Mouse (Mus musculus) intestine, embryonic 16.5 days (tissue): Measurements from ENCODE around the gene Surf4. TPM values are rescaled to one million over a fixed set of nuclear protein-coding genes. Genes with fewer than 3 reads are reported as not detected.

ENCODE experiments used
- ATAC-seq: fragments of 200-750 bp; cut with Nextera tagmentation; 2 replicates; pipeline ENCODE4 v1.8.0; 2017; ENCODE audit warnings: moderate TSS enrichment, moderate library complexity
- H3K27ac ChIP-seq: fragments of 300-500 bp; sonication (generic); 2 replicates; pipeline ENCODE4 v1.5.1; 2014; ENCODE audit warnings: mild to moderate bottlenecking, low read length
- H3K27me3 ChIP-seq: fragments of 300-500 bp; sonication (generic); replicated peaks from 2 replicates; pipeline ENCODE4 v1.6.1; 2014; ENCODE audit warnings: low read length, control low read depth, mixed read lengths; ENCODE audit not compliant: control insufficient read depth, insufficient read depth
- H3K36me3 ChIP-seq: fragments of 300-500 bp; sonication (generic); 2 replicates; pipeline ENCODE4 v1.6.1; 2014; ENCODE audit warnings: low read length, control low read depth; ENCODE audit not compliant: control insufficient read depth, insufficient read depth
- H3K4me1 ChIP-seq: fragments of 300-500 bp; sonication (generic); 2 replicates; pipeline ENCODE4 v1.6.1; 2014; ENCODE audit warnings: low read length, control low read depth, mixed read lengths; ENCODE audit not compliant: control insufficient read depth, insufficient read depth
- H3K4me2 ChIP-seq: fragments of 300-500 bp; sonication (generic); 2 replicates; pipeline ENCODE4 v1.6.1; 2014; ENCODE audit warnings: low read depth, low read length, control low read depth
- H3K4me3 ChIP-seq: fragments of 300-500 bp; sonication (generic); 2 replicates; pipeline ENCODE4 v1.5.1; 2014; ENCODE audit warnings: mild to moderate bottlenecking, low read length
- H3K9ac ChIP-seq: fragments of 300-500 bp; sonication (generic); 2 replicates; pipeline ENCODE4 v1.6.1; 2014; ENCODE audit warnings: low read depth, low read length
- H3K9me3 ChIP-seq: fragments of 300-500 bp; sonication (generic); 2 replicates; pipeline ENCODE4 v1.6.1; 2016; ENCODE audit warnings: low read length, control low read depth; ENCODE audit not compliant: control insufficient read depth
- WGBS: fragments of 180-500 bp; shearing (Covaris S2); extraction: QIAGEN DNeasy Blood & Tissue Kit; methylation state at CpG from one replicate; pipeline ENCODE4 v1.1.7; 2014; 5-methylcytosine and 5-hydroxymethylcytosine counted together
- polyA plus RNA-seq: library from polyadenylated mRNA; unstranded; fragments of >200 nt; fragmentation: Nextera tagmentation; extraction: Ambion mirVana; gene quantifications from 2 replicates; pipeline ENCODE4 v1.2.1, GENCODE M21; 2015

Gene Surf4
- polyA plus RNA-seq, 1 experiment from 2014 or later = 269 TPM

GRCm38 (mm10) chr2:26915927-26916728, 17.6 kb downstream of the Surf4 start, which contains the start of the genes Surf2 and Surf1:
TSS of gene Surf2 (plus strand) at chr2:26916367.
TSS of gene Surf1 (minus strand) at chr2:26916530.
- under 1% methylated on average over 47 of the region's 47 CpGs for WGBS
- peaks cover 36% of the 10 kb centered on the region for H3K4me1 ChIP-seq

GRCm38 (mm10) chr2:26914148-26914941, 19.4 kb downstream of the Surf4 start:
- Histone ChIP-seq H3K4me2 (0 out of 2 replicates have a peak overlapping the region, but pooled peaks have one; percentile 92), H3K9ac (peak overlapping the region; percentile 89; the same call in 1 of the 2 replicates), H3K27ac (no peak overlapping the region), H3K4me1 (peaks cover 36% of the 10 kb centered on the region), H3K4me3 (0 out of 2 replicates have a peak overlapping the region, but pooled peaks have one; percentile 89), H3K27me3 (no peaks in the 10 kb centered on the region), H3K36me3 (peaks cover 21% of the 10 kb centered on the region), H3K9me3 (no peaks in the 10 kb centered on the region)
- 55% methylated on average over 8 of the region's 8 CpGs for WGBS
- ATAC-seq = no peak

More at GRCm38 (mm10) chr2:26915927-26916728, 17.6 kb downstream of the Surf4 start, which contains the start of the genes Surf2 and Surf1:
- peak within 1 kb of the TSS; percentile 88 for H3K27ac ChIP-seq
- H3K27me3 ChIP-seq = no peaks in the 10 kb centered on the region
- H3K9ac ChIP-seq = peak within 1 kb of the TSS; percentile 89
- H3K36me3 ChIP-seq = peaks cover 34% of the 10 kb centered on the region
- H3K4me3 ChIP-seq = peak within 1 kb of the TSS; percentile 89
- peak within 1 kb of the TSS; percentile 92 for H3K4me2 ChIP-seq
- H3K9me3 ChIP-seq = no peaks in the 10 kb centered on the region
- ATAC-seq = peak; percentile 79

GRCm38 (mm10) chr2:26913416-26914147, 20.1 kb downstream of the Surf4 start:
- Histone ChIP-seq H3K4me1 (peaks cover 43% of the 10 kb centered on the region), H3K4me2 (no peak overlapping the region), H3K9ac (no peak overlapping the region), H3K27me3 (no peaks in the 10 kb centered on the region), H3K36me3 (peaks cover 18% of the 10 kb centered on the region), H3K9me3 (no peaks in the 10 kb centered on the region), H3K4me3 (no peak overlapping the region), H3K27ac (no peak overlapping the region)
- no peak for ATAC-seq
- 76% methylated on average over 17 of the region's 17 CpGs for WGBS

GRCm38 (mm10) chr2:26912253-26912770, 21.4 kb downstream of the Surf4 start:
- H3K27ac ChIP-seq = peak overlapping the region; percentile 34

GRCm38 (mm10) chr2:26910994-26911765, 22.5 kb downstream of the Surf4 start:
- peak overlapping the region; percentile 77 for H3K4me2 ChIP-seq
- H3K36me3 ChIP-seq = peaks cover 30% of the 10 kb centered on the region
- H3K27ac ChIP-seq = peak overlapping the region; percentile 84
- WGBS = 2% methylated on average over 36 of the region's 37 CpGs
- no peaks in the 10 kb centered on the region for H3K27me3 ChIP-seq
- peak; percentile 36 for ATAC-seq
- peak overlapping the region; percentile 80 for H3K9ac ChIP-seq
- no peaks in the 10 kb centered on the region for H3K9me3 ChIP-seq
- H3K4me3 ChIP-seq = peak overlapping the region; percentile 91
- peaks cover 33% of the 10 kb centered on the region for H3K4me1 ChIP-seq

More at GRCm38 (mm10) chr2:26912253-26912770, 21.4 kb downstream of the Surf4 start:
- Histone ChIP-seq H3K4me3 (peak overlapping the region; percentile 91), H3K27me3 (no peaks in the 10 kb centered on the region), H3K4me1 (peaks cover 37% of the 10 kb centered on the region), H3K4me2 (peak overlapping the region; percentile 77), H3K36me3 (peaks cover 25% of the 10 kb centered on the region), H3K9me3 (no peaks in the 10 kb centered on the region), H3K9ac (peak overlapping the region; percentile 80)
- 61% methylated on average over 5 of the region's 5 CpGs for WGBS
- ATAC-seq = no peak

- Histone ChIP-seq H3K4me2 (peak within 1 kb of the TSS; percentile 77), H3K9me3 (no peaks in the 10 kb centered on the region), H3K27ac (peak within 1 kb of the TSS; percentile 84), H3K36me3 (peaks cover 35% of the 10 kb centered on the region), H3K4me1 (peaks cover 28% of the 10 kb centered on the region), H3K4me3 (peak within 1 kb of the TSS; percentile 91), H3K27me3 (no peaks in the 10 kb centered on the region), H3K9ac (peak within 1 kb of the TSS; percentile 80)
- WGBS = under 1% methylated on average over 74 of the region's 74 CpGs
- ATAC-seq = peak; percentile 94
These were observed 23.4 kb downstream of the Surf4 start, which contains the start of the genes Med22 and Rpl7a for GRCm38 (mm10) chr2:26910124-26910993. TSS of gene Med22 (minus strand) at chr2:26910677. TSS of gene Rpl7a (plus strand) at chr2:26910764.

- peaks cover 34% of the 10 kb centered on the region for H3K36me3 ChIP-seq
These were observed 24.3 kb downstream of the Surf4 start for GRCm38 (mm10) chr2:26909387-26909784.

More at GRCm38 (mm10) chr2:26909387-26909784, 24.3 kb downstream of the Surf4 start:
- Histone ChIP-seq H3K4me3 (peak overlapping the region; percentile 91), H3K4me1 (peaks cover 21% of the 10 kb centered on the region), H3K27me3 (no peaks in the 10 kb centered on the region), H3K4me2 (peak overlapping the region; percentile 51), H3K27ac (peak overlapping the region; percentile 84; the same call in 1 of the 2 replicates), H3K9ac (peak overlapping the region; percentile 75), H3K9me3 (no peaks in the 10 kb centered on the region)
- no peak for ATAC-seq
